Mouse (Mus musculus): Measurements from ENCODE around the gene Rnf182.

DNA sequence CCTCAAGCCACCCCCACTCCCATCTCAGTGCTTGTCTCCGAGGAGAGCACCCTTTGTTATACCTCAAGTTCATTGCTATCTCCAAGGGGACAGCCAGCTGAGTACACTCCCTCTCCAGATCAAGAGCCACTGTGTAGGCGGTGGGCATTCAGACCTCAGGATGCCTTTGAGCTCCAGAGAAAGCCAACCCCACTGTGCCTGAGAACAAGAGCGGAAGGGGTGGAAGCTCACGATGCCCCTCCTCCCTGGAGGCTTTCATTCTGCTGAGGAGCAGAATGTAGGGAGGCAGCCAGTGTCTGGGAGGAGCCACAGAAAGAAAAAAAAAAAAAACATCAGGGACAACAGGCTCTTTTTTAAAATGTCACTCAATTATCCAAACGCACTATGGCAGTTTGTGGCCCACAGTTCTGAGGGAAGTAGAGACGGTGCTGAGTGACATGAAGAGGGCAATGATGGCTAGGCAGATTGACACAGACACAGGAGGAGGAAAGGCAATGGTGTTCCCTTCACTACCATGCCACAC lies 101.1 kb downstream of the Rnf182 start:
- TF ChIP-seq CTCF (conservative IDR thresholded peaks at IDR 0.05; ENCODE audit: insufficient read depth, insufficient read length, low read depth, low read length) (no peak), POLR2A (IDR thresholded peaks at IDR 0.05; ENCODE audit: low read depth, low read length) (no peak)

All from kidney, adult 2 months (tissue).